25 mouse cellular contexts compared by ENCODE assay signal in genomic region chr5:95983797-95984486, GRCm38 (mm10). TPM values are rescaled to one million over a fixed set of nuclear protein-coding genes. Genes with fewer than 3 reads are reported as not detected.
DNase-seq lines count a peak whose midpoint lies in the region; ATAC-seq lines count a peak whose summit lies in the region.
"Had no signal": no experiment of that assay in that cellular context is flagged by ENCODE, and none has a peak within 500 bp of the region (broad histone marks: within the 10 kb centered on the region; RNA-seq: fewer than 3 reads in every experiment).

No protein-coding gene starts in this region.

- H3K9ac ChIP-seq in kidney, embryonic 15.5 days: no peak overlapping the region
- H3K9ac ChIP-seq in midbrain, embryonic 11.5 days (ENCODE audit: low read length): no peak overlapping the region
- H3K9ac ChIP-seq in midbrain, embryonic 16.5 days (ENCODE audit: low read depth, low read length): no peak overlapping the region
- H3K9ac ChIP-seq: embryonic facial prominence, embryonic 12.5 days; embryonic facial prominence, embryonic 15.5 days; forebrain, postnatal 0 days; hindbrain, embryonic 12.5 days; hindbrain, embryonic 15.5 days had no signal

- no peaks in the 10 kb centered on the region for H3K27me3 ChIP-seq in kidney, embryonic 15.5 days
- H3K27me3 ChIP-seq in midbrain, embryonic 11.5 days (ENCODE audit: control insufficient read depth, insufficient read depth, low read length): no peaks in the 10 kb centered on the region
- no peaks in the 10 kb centered on the region for H3K27me3 ChIP-seq in midbrain, embryonic 16.5 days (ENCODE audit: control insufficient read depth, insufficient read depth, low read depth, low read length)
- H3K27me3 ChIP-seq: embryonic facial prominence, embryonic 12.5 days; embryonic facial prominence, embryonic 15.5 days; hindbrain, embryonic 12.5 days; hindbrain, embryonic 15.5 days had no signal

- no peak overlapping the region for H3K4me3 ChIP-seq in kidney, embryonic 15.5 days (replicated peaks)
- no peak overlapping the region for H3K4me3 ChIP-seq in midbrain, embryonic 11.5 days (ENCODE audit: low read depth, low read length)
- no peak overlapping the region for H3K4me3 ChIP-seq in midbrain, embryonic 16.5 days (ENCODE audit: low read depth, low read length)
- H3K4me3 ChIP-seq: embryonic facial prominence, embryonic 12.5 days; embryonic facial prominence, embryonic 15.5 days; gastrocnemius, adult 2 months; hindbrain, embryonic 12.5 days; hindbrain, embryonic 15.5 days had no signal

- 17% methylated on average over 5 of the region's 5 CpGs for WGBS in kidney, embryonic 15.5 days
- WGBS in midbrain, embryonic 11.5 days: 70% methylated on average over 5 of the region's 5 CpGs
- WGBS in midbrain, embryonic 16.5 days: 70% methylated on average over 5 of the region's 5 CpGs

- H3K4me2 ChIP-seq in kidney, embryonic 15.5 days: no peak overlapping the region
- no peak overlapping the region for H3K4me2 ChIP-seq in midbrain, embryonic 11.5 days
- no peak overlapping the region for H3K4me2 ChIP-seq in midbrain, embryonic 16.5 days (ENCODE audit: low read length)
- H3K4me2 ChIP-seq: embryonic facial prominence, embryonic 12.5 days; embryonic facial prominence, embryonic 15.5 days; heart, embryonic 11.5 days; hindbrain, embryonic 12.5 days; hindbrain, embryonic 15.5 days had no signal

- peak; percentile 67; the same call in 1 of the 2 replicates for ATAC-seq in kidney, embryonic 15.5 days (replicated peaks; ENCODE audit: low FRiP score)
- ATAC-seq in midbrain, embryonic 11.5 days (ENCODE audit: low FRiP score): no peak
- ATAC-seq in midbrain, embryonic 16.5 days: no peak
- ATAC-seq in CD4-positive, CD25-positive, alpha-beta regulatory T cell, adult 4 months: no peak
- ATAC-seq: activated CD4-positive, CD25-positive, alpha-beta regulatory T cell, adult 4 months; forebrain, embryonic 14.5 days; forebrain, postnatal 0 days had no signal

- H3K9me3 ChIP-seq in kidney, embryonic 15.5 days (replicated peaks): no peaks in the 10 kb centered on the region
- no peaks in the 10 kb centered on the region for H3K9me3 ChIP-seq in midbrain, embryonic 11.5 days (ENCODE audit: control insufficient read depth, low read length)
- H3K9me3 ChIP-seq in midbrain, embryonic 16.5 days (replicated peaks; ENCODE audit: control insufficient read depth, low read length, poor library complexity, severe bottlenecking): no peaks in the 10 kb centered on the region
- H3K9me3 ChIP-seq: embryonic facial prominence, embryonic 12.5 days; embryonic facial prominence, embryonic 15.5 days; hindbrain, embryonic 12.5 days; hindbrain, embryonic 15.5 days had no signal

- no peak overlapping the region for H3K27ac ChIP-seq in kidney, embryonic 15.5 days
- H3K27ac ChIP-seq in midbrain, embryonic 11.5 days (ENCODE audit: low read depth, low read length): no peak overlapping the region
- no peak overlapping the region for H3K27ac ChIP-seq in midbrain, embryonic 16.5 days (ENCODE audit: low read length)
- H3K27ac ChIP-seq: embryonic facial prominence, embryonic 12.5 days; embryonic facial prominence, embryonic 15.5 days; gastrocnemius, adult 2 months; hindbrain, embryonic 12.5 days; hindbrain, embryonic 15.5 days had no signal

- H3K4me1 ChIP-seq in kidney, embryonic 15.5 days: peaks cover 4% of the 10 kb centered on the region; the same call in 1 of the 2 replicates
- H3K4me1 ChIP-seq in midbrain, embryonic 11.5 days (ENCODE audit: control insufficient read depth, insufficient read depth, low read length): no peaks in the 10 kb centered on the region
- H3K4me1 ChIP-seq in midbrain, embryonic 16.5 days (ENCODE audit: control insufficient read depth, insufficient read depth, low read length): no peaks in the 10 kb centered on the region
- H3K4me1 ChIP-seq: embryonic facial prominence, embryonic 12.5 days; embryonic facial prominence, embryonic 15.5 days; hindbrain, embryonic 12.5 days; hindbrain, embryonic 15.5 days had no signal

- DNase-seq in embryo, embryonic 10 days (ENCODE audit: low spot score): peak; percentile 14
- DNase-seq in embryo, embryonic 10.5 days (ENCODE audit: low spot score): no peak
- DNase-seq in kidney, adult 18-20 months: no peak
- DNase-seq in midbrain, embryonic 11.5 days (ENCODE audit: low spot score, missing footprints): peak; percentile 51
- DNase-seq: adrenal gland, postnatal 14 days; cerebellum, adult 11 months; cerebellum, adult 2 months; cerebellum, adult 9-11 months; cerebellum, postnatal 25 days; forebrain, postnatal 0 days; gastrocnemius, adult 2 months; gastrocnemius, postnatal 14 days; heart, adult 11 months had no signal

- H3K36me3 ChIP-seq in kidney, embryonic 15.5 days: no peaks in the 10 kb centered on the region
- H3K36me3 ChIP-seq in midbrain, embryonic 11.5 days (ENCODE audit: control insufficient read depth, insufficient read depth, low read length): no peaks in the 10 kb centered on the region
- H3K36me3 ChIP-seq in midbrain, embryonic 16.5 days (ENCODE audit: control insufficient read depth, insufficient read depth, low read length): no peaks in the 10 kb centered on the region
- H3K36me3 ChIP-seq: embryonic facial prominence, embryonic 12.5 days; embryonic facial prominence, embryonic 15.5 days; hindbrain, embryonic 12.5 days; hindbrain, embryonic 15.5 days had no signal

RNA-seq across cellular contexts. Expression of gene Cxcl13, which starts 27.2 kb away (rescaled TPM):
- polyA plus RNA-seq in kidney, embryonic 15.5 days (2015; fragmentation: Nextera tagmentation; extraction: Ambion mirVana): 7.2 and 8.9 TPM in 2 replicates
- not detected in 2 replicates for polyA plus RNA-seq in midbrain, embryonic 11.5 days (2014; fragmentation: Nextera tagmentation; extraction: Ambion mirVana)
- polyA plus RNA-seq in midbrain, embryonic 16.5 days (2015; fragmentation: Nextera tagmentation; extraction: Ambion mirVana): 0.19 and 0.79 TPM in 2 replicates
- not detected for polyA plus RNA-seq in CD4-positive, CD25-positive, alpha-beta regulatory T cell, adult 4 months (2017; shearing (Covaris generic))
- polyA plus RNA-seq: C2C12; cerebellum, adult 2 months; forebrain, embryonic 14.5 days; frontal cortex, adult 2 months had no signal

Comparison
In these comparisons a context has a peak if more than half of its experiments do, and no peak if none do; other contexts are left out.
1. DNase-seq: peak in embryo, embryonic 10 days (single experiment) and midbrain, embryonic 11.5 days (single experiment); none in embryo, embryonic 10.5 days (single experiment) and kidney, adult 18-20 months (single experiment).